Mouse (Mus musculus) megakaryocyte progenitor cell, adult 5-6 weeks (primary cell): ENCODE data around the gene Olfr146. TPM values are rescaled to one million over a fixed set of nuclear protein-coding genes. Genes with fewer than 3 reads are reported as not detected.

Experiments
- ATAC-seq: replicated peaks from 2 replicates; pipeline ENCODE4 v1.8.0; 2016; ENCODE audit warnings: mild to moderate bottlenecking, moderate TSS enrichment, inconsistent platforms; ENCODE audit not compliant: poor library complexity
- total RNA-seq, 2 experiments: library from RNA; stranded (forward) in 1 of 2; stranded (reverse) in 1 of 2; fragments of 157-497, 149-512 nt in 1 of 2; fragments of 200-1000 nt in 1 of 2; gene quantifications; 2 replicates each; pipeline versions ENCODE4 v1.2.3 to v1.2.4; 2015 to 2017

Gene Olfr146
- total RNA-seq (2015) = not detected in 2 replicates
- total RNA-seq (2017) = not detected in 2 replicates

- ATAC-seq = no peak
These were observed at the start of gene Olfr146 for GRCm38 (mm10) chr9:39023277-39023676. Olfr146 (minus strand) TSS chr9:39023377.

GRCm38 (mm10) chr9:39064851-39065250, 41.7 kb upstream of the Olfr146 start, which contains the start of gene Olfr937:
Olfr937 (minus strand) TSS chr9:39064951.
- ATAC-seq = no peak

- ATAC-seq = no peak
These were observed 23.6 kb downstream of the Olfr146 start, which contains the start of gene Olfr935 for GRCm38 (mm10) chr9:38999583-38999982. Olfr935 (minus strand) TSS chr9:38999683.

GRCm38 (mm10) chr9:38988215-38988614, 35.0 kb downstream of the Olfr146 start, which contains the start of gene Olfr934:
Olfr934 (minus strand) TSS chr9:38988315.
- ATAC-seq = no peak

- no peak for ATAC-seq
These were observed 51.2 kb downstream of the Olfr146 start, which contains the start of gene Olfr933 for GRCm38 (mm10) chr9:38972013-38972412. Olfr933 (plus strand) TSS chr9:38972313.

Other genes with a start within 250 kb of the Olfr146 start
- gene Olfr922, start 208.8 kb downstream of the Olfr146 start, total RNA-seq (2015) = not detected in 2 replicates
- not detected in 2 replicates for gene Olfr922, start 208.8 kb downstream of the Olfr146 start, total RNA-seq (2017)
- gene Olfr923, start 196.8 kb downstream of the Olfr146 start, total RNA-seq (2015) = not detected in 2 replicates
- not detected in 2 replicates for gene Olfr923, start 196.8 kb downstream of the Olfr146 start, total RNA-seq (2017)
- not detected in 2 replicates for gene Olfr924, start 178.9 kb downstream of the Olfr146 start, total RNA-seq (2015)
- not detected in 2 replicates for gene Olfr924, start 178.9 kb downstream of the Olfr146 start, total RNA-seq (2017)
- gene Olfr26, start 168.3 kb downstream of the Olfr146 start, total RNA-seq (2015) = not detected in 2 replicates
- gene Olfr26, start 168.3 kb downstream of the Olfr146 start, total RNA-seq (2017) = not detected in 2 replicates
- gene Olfr926, start 146.3 kb downstream of the Olfr146 start, total RNA-seq (2015) = not detected in 2 replicates
- not detected in 2 replicates for gene Olfr926, start 146.3 kb downstream of the Olfr146 start, total RNA-seq (2017)
- gene Olfr930, start 93.6 kb downstream of the Olfr146 start, total RNA-seq (2015) = not detected in 2 replicates
- not detected in 2 replicates for gene Olfr930, start 93.6 kb downstream of the Olfr146 start, total RNA-seq (2017)
- gene Olfr933, start 51.1 kb downstream of the Olfr146 start, total RNA-seq (2015) = not detected in 2 replicates
- gene Olfr933, start 51.1 kb downstream of the Olfr146 start, total RNA-seq (2017) = not detected in 2 replicates
- gene Olfr934, start 35.1 kb downstream of the Olfr146 start, total RNA-seq (2015) = not detected in 2 replicates
- not detected in 2 replicates for gene Olfr934, start 35.1 kb downstream of the Olfr146 start, total RNA-seq (2017)
- gene Olfr935, start 23.7 kb downstream of the Olfr146 start, total RNA-seq (2015) = not detected in 2 replicates
- gene Olfr935, start 23.7 kb downstream of the Olfr146 start, total RNA-seq (2017) = not detected in 2 replicates
- not detected in 2 replicates for gene Olfr937, start 41.6 kb upstream of the Olfr146 start, total RNA-seq (2015)
- gene Olfr937, start 41.6 kb upstream of the Olfr146 start, total RNA-seq (2017) = not detected in 2 replicates
- gene Olfr938, start 55.5 kb upstream of the Olfr146 start, total RNA-seq (2015) = not detected in 2 replicates
- not detected in 2 replicates for gene Olfr938, start 55.5 kb upstream of the Olfr146 start, total RNA-seq (2017)
- not detected in 2 replicates for gene Olfr27, start 104.8 kb upstream of the Olfr146 start, total RNA-seq (2015)
- not detected in 2 replicates for gene Olfr27, start 104.8 kb upstream of the Olfr146 start, total RNA-seq (2017)
- gene Olfr943, start 142.9 kb upstream of the Olfr146 start, total RNA-seq (2015) = not detected in 2 replicates
- not detected in 2 replicates for gene Olfr943, start 142.9 kb upstream of the Olfr146 start, total RNA-seq (2017)
- gene Olfr944, start 178.5 kb upstream of the Olfr146 start, total RNA-seq (2015) = not detected in 2 replicates
- gene Olfr944, start 178.5 kb upstream of the Olfr146 start, total RNA-seq (2017) = not detected in 2 replicates
- not detected in 2 replicates for gene Olfr1537, start 226.6 kb upstream of the Olfr146 start, total RNA-seq (2015)
- gene Olfr1537, start 226.6 kb upstream of the Olfr146 start, total RNA-seq (2017) = not detected in 2 replicates